Mouse (Mus musculus) stomach, embryonic 14.5 days (tissue): ENCODE data around the gene Zfp865. TPM values are rescaled to one million over a fixed set of nuclear protein-coding genes. Genes with fewer than 3 reads are reported as not detected.
A peak's percentile ranks its signal among the peaks of the same experiment; 100 is the strongest.

Experiments
- ATAC-seq: fragments of 200-750 bp; cut with Nextera tagmentation; 2 replicates; pipeline ENCODE4 v1.8.0; 2017; ENCODE audit warnings: low read depth, moderate TSS enrichment; ENCODE audit not compliant: insufficient number of reproducible peaks, insufficient read depth, low FRiP score
- H3K27ac ChIP-seq: fragments of 300-500 bp; sonication (generic); 2 replicates; pipeline ENCODE4 v1.5.1; 2014; ENCODE audit warnings: mild to moderate bottlenecking, low read length, moderate library complexity, mixed read lengths
- H3K27me3 ChIP-seq: fragments of 300-500 bp; sonication (generic); 2 replicates; pipeline ENCODE4 v1.6.1; 2014; ENCODE audit warnings: low read length, control low read depth, mixed read lengths; ENCODE audit not compliant: control insufficient read depth, insufficient read depth
- H3K36me3 ChIP-seq: fragments of 300-500 bp; sonication (generic); 2 replicates; pipeline ENCODE4 v1.6.1; 2014; ENCODE audit warnings: mild to moderate bottlenecking, control low read depth, low read length, moderate library complexity, mixed read lengths; ENCODE audit not compliant: control insufficient read depth, insufficient read depth
- H3K4me1 ChIP-seq: fragments of 300-500 bp; sonication (generic); 2 replicates; pipeline ENCODE4 v1.6.1; 2014; ENCODE audit warnings: low read length, control low read depth, mixed read lengths; ENCODE audit not compliant: control insufficient read depth, insufficient read depth
- H3K4me2 ChIP-seq: fragments of 300-500 bp; sonication (generic); replicated peaks from 2 replicates; pipeline ENCODE4 v1.6.1; 2014; ENCODE audit warnings: low read depth, low read length, control low read depth
- H3K4me3 ChIP-seq: fragments of 300-500 bp; sonication (generic); 2 replicates; pipeline ENCODE4 v1.5.1; 2014; ENCODE audit warnings: low read depth, low read length, control low read depth
- H3K9ac ChIP-seq: fragments of 300-500 bp; sonication (generic); replicated peaks from 2 replicates; pipeline ENCODE4 v1.6.1; 2014; ENCODE audit warnings: low read depth, mild to moderate bottlenecking, control low read depth, low read length, moderate library complexity, mixed read lengths
- H3K9me3 ChIP-seq: fragments of 300-500 bp; sonication (generic); 2 replicates; pipeline ENCODE4 v1.6.1; 2016; ENCODE audit warnings: low read depth, low read length, control low read depth; ENCODE audit not compliant: control insufficient read depth
- WGBS: fragments of 180-500 bp; shearing (Covaris S2); extraction: QIAGEN DNeasy Blood & Tissue Kit; methylation state at CpG from one replicate; pipeline ENCODE4 v1.1.7; 2014; 5-methylcytosine and 5-hydroxymethylcytosine counted together
- polyA plus RNA-seq: library from polyadenylated mRNA; unstranded; fragments of >200 nt; fragmentation: Nextera tagmentation; extraction: Ambion mirVana; gene quantifications from 2 replicates; pipeline ENCODE4 v1.2.1, GENCODE M21; 2014

The Zfp865 gene
- 8.9 and 9.1 TPM in 2 replicates for polyA plus RNA-seq

GRCm38 (mm10) chr7:5020000-5020681 lies at the start of gene Zfp865, which contains the start of gene Ccdc106:
TSS of gene Zfp865 (plus strand) at chr7:5020376.
TSS of gene Ccdc106 (plus strand) at chr7:5020553.
- Histone ChIP-seq H3K27me3 (no peaks in the 10 kb centered on the region), H3K4me1 (peaks cover 9% of the 10 kb centered on the region; the same call in 1 of the 2 replicates), H3K27ac (peak within 1 kb of the TSS; percentile 98), H3K9ac (peak within 1 kb of the TSS; percentile 84), H3K4me2 (peak within 1 kb of the TSS; percentile 84), H3K36me3 (peaks cover 29% of the 10 kb centered on the region), H3K4me3 (peak within 1 kb of the TSS; percentile 85), H3K9me3 (no peaks in the 10 kb centered on the region)
- ATAC-seq, result peak; percentile 93
- under 1% methylated on average over 49 of the region's 49 CpGs for WGBS

DNA sequence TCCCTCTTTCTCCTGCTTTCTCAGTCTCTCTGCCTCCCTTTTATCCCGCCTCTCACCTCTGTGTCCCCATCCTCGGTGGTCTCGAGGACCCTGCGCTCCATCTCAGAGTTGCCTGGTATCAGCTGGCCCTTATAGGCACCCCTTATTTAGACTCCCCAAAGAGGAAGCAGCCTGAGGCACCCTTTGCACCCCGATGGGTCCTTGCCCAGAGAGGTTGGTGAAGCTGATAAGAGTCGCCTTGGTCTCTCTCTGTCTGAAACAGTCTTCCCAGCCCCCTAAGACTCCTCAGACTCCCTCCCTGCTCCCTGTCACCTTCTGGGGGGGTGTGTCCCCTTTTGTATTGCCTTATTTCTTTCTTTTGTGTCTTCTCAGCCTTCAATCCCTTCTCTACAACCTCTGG lies 49.1 kb upstream of the Zfp865 start, which contains the start of gene Sbk3:
Sbk3 (minus strand) TSS at position 101 of the 400 bp plus-strand sequence.
- no peak within 1 kb of the TSS for H3K4me2 ChIP-seq
- no peak for ATAC-seq

GRCm38 (mm10) chr7:4971710-4972109 lies 48.5 kb upstream of the Zfp865 start:
- Histone ChIP-seq H3K27me3 (no peaks in the 10 kb centered on the region), H3K9me3 (no peaks in the 10 kb centered on the region), H3K4me3 (no peak overlapping the region), H3K36me3 (no peaks in the 10 kb centered on the region), H3K27ac (no peak overlapping the region), H3K9ac (no peak overlapping the region), H3K4me1 (no peaks in the 10 kb centered on the region), H3K4me2 (no peak overlapping the region)
- ATAC-seq, result no peak
- WGBS, result 13% methylated on average over 7 of the region's 7 CpGs

More for the DNA sequence above, 49.1 kb upstream of the Zfp865 start, which contains the start of gene Sbk3:
- Histone ChIP-seq H3K4me1 (no peaks in the 10 kb centered on the region), H3K9me3 (no peaks in the 10 kb centered on the region), H3K27ac (no peak within 1 kb of the TSS), H3K9ac (no peak within 1 kb of the TSS), H3K4me3 (no peak within 1 kb of the TSS), H3K27me3 (no peaks in the 10 kb centered on the region), H3K36me3 (no peaks in the 10 kb centered on the region)
- WGBS, result 40% methylated on average over 6 of the region's 6 CpGs

- no peak for ATAC-seq
- Histone ChIP-seq H3K9me3 (no peaks in the 10 kb centered on the region), H3K36me3 (no peaks in the 10 kb centered on the region), H3K4me2 (no peak overlapping the region), H3K9ac (no peak overlapping the region), H3K27ac (no peak overlapping the region), H3K27me3 (no peaks in the 10 kb centered on the region), H3K4me3 (no peak overlapping the region), H3K4me1 (no peaks in the 10 kb centered on the region)
- WGBS, result 72% methylated on average over 18 of the region's 18 CpGs
These were observed 47.7 kb upstream of the Zfp865 start for GRCm38 (mm10) chr7:4972321-4973047.

DNA sequence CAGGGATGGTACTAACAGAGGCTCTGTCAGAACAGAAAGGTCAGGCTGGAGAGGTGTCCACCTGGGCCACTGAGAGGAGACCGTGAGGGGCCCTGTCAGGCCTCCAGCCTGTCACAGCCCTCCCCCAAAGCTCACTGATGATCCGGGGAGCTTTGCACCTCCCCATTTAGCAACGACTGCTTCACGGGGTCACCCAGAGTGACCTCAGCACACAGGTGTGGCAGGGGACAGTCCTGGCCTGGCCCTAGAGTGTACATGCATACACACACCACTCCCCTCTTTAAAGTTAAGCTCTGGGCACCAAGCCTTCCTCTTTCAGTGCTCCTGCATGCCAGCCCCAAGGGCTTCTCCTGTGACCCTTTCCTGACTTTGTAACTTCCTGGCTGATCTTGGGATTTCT lies 44.7 kb upstream of the Zfp865 start:
- 52% methylated on average over 4 of the region's 4 CpGs for WGBS
- ATAC-seq, result no peak

GRCm38 (mm10) chr7:4976832-4977231 lies 43.3 kb upstream of the Zfp865 start:
- Histone ChIP-seq H3K27me3 (no peaks in the 10 kb centered on the region), H3K4me3 (no peak overlapping the region), H3K27ac (no peak overlapping the region), H3K9ac (no peak overlapping the region), H3K4me1 (no peaks in the 10 kb centered on the region), H3K9me3 (no peaks in the 10 kb centered on the region), H3K4me2 (no peak overlapping the region), H3K36me3 (no peaks in the 10 kb centered on the region)
- 88% methylated on average over 7 of the region's 7 CpGs for WGBS
- no peak for ATAC-seq

More for the DNA sequence above, 44.7 kb upstream of the Zfp865 start:
- H3K9ac ChIP-seq, result no peak overlapping the region
- H3K4me2 ChIP-seq, result no peak overlapping the region
- H3K9me3 ChIP-seq, result no peaks in the 10 kb centered on the region
- H3K27ac ChIP-seq, result no peak overlapping the region
- H3K4me1 ChIP-seq, result no peaks in the 10 kb centered on the region
- H3K36me3 ChIP-seq, result no peaks in the 10 kb centered on the region
- no peaks in the 10 kb centered on the region for H3K27me3 ChIP-seq
- no peak overlapping the region for H3K4me3 ChIP-seq

GRCm38 (mm10) chr7:4988250-4988649 lies 31.9 kb upstream of the Zfp865 start:
- Histone ChIP-seq H3K4me1 (no peaks in the 10 kb centered on the region), H3K27me3 (no peaks in the 10 kb centered on the region), H3K4me3 (no peak overlapping the region), H3K9me3 (no peaks in the 10 kb centered on the region), H3K27ac (no peak overlapping the region), H3K9ac (no peak overlapping the region), H3K36me3 (peaks cover 9% of the 10 kb centered on the region), H3K4me2 (no peak overlapping the region)
- no peak for ATAC-seq
- 61% methylated on average over 2 of the region's 2 CpGs for WGBS

DNA sequence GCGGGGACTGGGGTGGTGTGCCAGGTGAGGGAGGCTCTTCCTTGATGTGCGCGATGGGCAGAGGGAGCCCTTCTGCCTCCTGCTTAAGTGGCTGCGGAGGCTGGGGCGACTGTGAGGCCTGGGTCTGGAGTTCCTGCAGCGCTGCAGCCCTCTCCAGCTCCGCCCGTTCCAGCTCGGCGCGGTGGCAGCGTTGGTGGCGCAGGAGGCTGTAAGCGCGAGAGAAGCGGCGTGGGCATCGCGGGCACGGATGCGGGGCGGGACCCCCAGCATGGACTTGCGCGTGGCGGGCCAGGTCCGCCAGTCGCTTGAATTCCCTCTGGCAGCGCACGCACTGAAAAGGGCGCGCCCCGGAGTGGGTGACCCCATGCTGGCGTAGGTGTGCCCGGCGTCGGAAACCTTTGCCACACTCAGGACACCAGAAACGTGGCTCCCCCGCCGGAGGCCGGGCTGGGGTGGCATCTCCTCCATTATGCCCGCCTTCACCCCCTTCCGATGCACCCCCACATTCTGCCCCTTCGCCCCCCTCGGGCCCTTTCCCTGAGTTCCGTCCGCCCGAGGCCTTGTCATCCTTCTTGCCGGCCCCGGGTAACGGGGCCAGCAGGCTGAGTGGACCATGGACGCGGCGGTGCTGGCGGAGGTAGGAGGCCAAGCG lies 26.7 kb upstream of the Zfp865 start:
- H3K27me3 ChIP-seq, result no peaks in the 10 kb centered on the region
- peaks cover 17% of the 10 kb centered on the region for H3K36me3 ChIP-seq
- no peaks in the 10 kb centered on the region; the same call in 1 of the 2 replicates for H3K4me1 ChIP-seq
- peaks cover 12% of the 10 kb centered on the region; the same call in 1 of the 2 replicates for H3K9me3 ChIP-seq
- 53% methylated on average over 52 of the region's 55 CpGs for WGBS
- H3K4me3 ChIP-seq, result no peak overlapping the region
- no peak for ATAC-seq
- H3K27ac ChIP-seq, result no peak overlapping the region
- H3K9ac ChIP-seq, result no peak overlapping the region
- no peak overlapping the region for H3K4me2 ChIP-seq
